In the genomic region with DNA sequence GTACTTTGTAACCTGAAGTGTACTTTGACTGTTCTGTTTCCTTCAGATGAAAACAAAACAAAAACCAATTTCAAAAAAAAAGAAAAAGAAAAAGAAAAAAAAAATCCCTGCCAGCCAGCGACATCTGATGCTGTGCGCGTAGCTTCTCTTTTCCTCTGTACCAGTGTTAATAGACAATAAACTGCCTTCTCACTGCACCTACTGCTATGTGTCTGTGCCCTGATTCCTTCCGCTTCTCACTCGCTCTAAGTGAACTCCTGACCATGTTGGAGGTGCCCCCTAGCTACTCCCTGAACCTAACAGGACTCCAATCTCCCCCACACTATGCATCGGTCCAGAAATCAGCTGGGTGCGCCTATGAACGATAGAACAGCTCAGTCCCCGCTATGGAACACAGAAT, we compare ENCODE assay signal across 9 mouse cellular contexts. TPM values are rescaled to one million over a fixed set of nuclear protein-coding genes. Genes with fewer than 3 reads are reported as not detected.
DNase-seq lines count a peak whose midpoint lies in the region; ATAC-seq and TF ChIP-seq lines count a peak whose summit lies in the region.
"Had no signal": no experiment of that assay in that cellular context is flagged by ENCODE, and none has a peak within 500 bp of the region (broad histone marks: within the 10 kb centered on the region; RNA-seq: fewer than 3 reads in every experiment).

Akap2 (plus strand) TSS at position 304 of the 400 bp plus-strand sequence.

- intact Hi-C loops in heart, postnatal 36 days (cut with DNase I): loop anchor here (2.0 kb wide), 1 partner anchor 45 kb away; no protein-coding TSS in a partner anchor

- no peak within 1 kb of the TSS for H3K4me3 ChIP-seq in lung, embryonic 14.5 days (ENCODE audit: low read depth, low read length)
- H3K4me3 ChIP-seq in embryonic facial prominence, embryonic 14.5 days (ENCODE audit: low read depth, low read length): no peak within 1 kb of the TSS
- H3K4me3 ChIP-seq in limb, embryonic 15.5 days: no peak within 1 kb of the TSS
- H3K4me3 ChIP-seq: megakaryocyte, embryonic 14.5 days had no signal

- H3K4me2 ChIP-seq in lung, embryonic 14.5 days: no peak within 1 kb of the TSS
- no peak within 1 kb of the TSS for H3K4me2 ChIP-seq in embryonic facial prominence, embryonic 14.5 days (ENCODE audit: low read depth, low read length)
- H3K4me2 ChIP-seq in limb, embryonic 15.5 days: no peak within 1 kb of the TSS

- TF ChIP-seq CTCF in lung, embryonic 14.5 days (IDR thresholded peaks at IDR 0.05; ENCODE audit: low read depth): no peak

- peaks cover 3% of the 10 kb centered on the region; the same call in 1 of the 2 replicates for H3K36me3 ChIP-seq in lung, embryonic 14.5 days (ENCODE audit: insufficient read depth)
- H3K36me3 ChIP-seq in embryonic facial prominence, embryonic 14.5 days (ENCODE audit: control insufficient read depth, insufficient read depth, low read length): no peaks in the 10 kb centered on the region
- no peaks in the 10 kb centered on the region for H3K36me3 ChIP-seq in limb, embryonic 15.5 days

- H3K27ac ChIP-seq in lung, embryonic 14.5 days (ENCODE audit: low read depth): no peak within 1 kb of the TSS
- no peak within 1 kb of the TSS for H3K27ac ChIP-seq in embryonic facial prominence, embryonic 14.5 days (replicated peaks; ENCODE audit: low read depth, low read length)
- H3K27ac ChIP-seq in limb, embryonic 15.5 days: no peak within 1 kb of the TSS

- no peaks in the 10 kb centered on the region for H3K9me3 ChIP-seq in lung, embryonic 14.5 days (ENCODE audit: low read depth, low read length)
- no peaks in the 10 kb centered on the region for H3K9me3 ChIP-seq in embryonic facial prominence, embryonic 14.5 days (ENCODE audit: control insufficient read depth, low read length)
- H3K9me3 ChIP-seq in limb, embryonic 15.5 days: no peaks in the 10 kb centered on the region
- H3K9me3 ChIP-seq: megakaryocyte, embryonic 14.5 days had no signal

- ATAC-seq in lung, embryonic 14.5 days (ENCODE audit: insufficient read depth): no peak
- ATAC-seq in embryonic facial prominence, embryonic 14.5 days (ENCODE audit: low read depth): no peak
- no peak for ATAC-seq in limb, embryonic 15.5 days (ENCODE audit: insufficient number of reproducible peaks, low FRiP score, low TSS enrichment, low read depth)

- no peaks in the 10 kb centered on the region for H3K4me1 ChIP-seq in lung, embryonic 14.5 days (ENCODE audit: insufficient read depth)
- H3K4me1 ChIP-seq in embryonic facial prominence, embryonic 14.5 days (ENCODE audit: control insufficient read depth, insufficient read depth, low read length): no peaks in the 10 kb centered on the region; the same call in 1 of the 2 replicates
- H3K4me1 ChIP-seq in limb, embryonic 15.5 days: peaks cover 18% of the 10 kb centered on the region
- H3K4me1 ChIP-seq: megakaryocyte, embryonic 14.5 days had no signal

- H3K27me3 ChIP-seq in lung, embryonic 14.5 days (ENCODE audit: insufficient read depth, low read length): no peaks in the 10 kb centered on the region
- H3K27me3 ChIP-seq in embryonic facial prominence, embryonic 14.5 days (replicated peaks; ENCODE audit: control insufficient read depth, insufficient read depth, low read length): no peaks in the 10 kb centered on the region
- no peaks in the 10 kb centered on the region for H3K27me3 ChIP-seq in limb, embryonic 15.5 days
- H3K27me3 ChIP-seq: megakaryocyte, embryonic 14.5 days had no signal

- no peak within 1 kb of the TSS for H3K9ac ChIP-seq in lung, embryonic 14.5 days
- H3K9ac ChIP-seq in embryonic facial prominence, embryonic 14.5 days (ENCODE audit: low read depth, low read length): no peak within 1 kb of the TSS
- H3K9ac ChIP-seq in limb, embryonic 15.5 days: no peak within 1 kb of the TSS

- WGBS in lung, embryonic 14.5 days: 85% methylated on average over 9 of the region's 9 CpGs
- WGBS in embryonic facial prominence, embryonic 14.5 days: 82% methylated on average over 9 of the region's 9 CpGs
- WGBS in limb, embryonic 15.5 days: 87% methylated on average over 9 of the region's 9 CpGs

- DNase-seq in lung, embryonic 14.5 days: no peak
- no peak for DNase-seq in lung, adult 18-20 months
- no peak for DNase-seq in embryonic facial prominence, embryonic 14.5 days (ENCODE audit: low spot score)
- DNase-seq in heart, postnatal 36 days: no peak
- DNase-seq in right cerebral cortex, postnatal 36 days (ENCODE audit: low spot score in 2 of 2): no peak
- no peak for DNase-seq in natural killer cell, adult 2 months (ENCODE audit: low spot score in 2 of 2)
- DNase-seq in right cerebral cortex, postnatal 14 days: no peak

RNA-seq across cellular contexts. Expression of gene Akap2, which starts in this region (rescaled TPM):
- polyA plus RNA-seq in lung, embryonic 14.5 days (2014; fragmentation: Nextera tagmentation; extraction: Ambion mirVana): 51.9 and 52.6 TPM in 2 replicates
- polyA plus RNA-seq in embryonic facial prominence, embryonic 14.5 days (2014; fragmentation: Nextera tagmentation; extraction: Ambion mirVana): 24.9 and 28.5 TPM in 2 replicates
- 10 to 100 TPM; 89.4 to 95.7 TPM for total RNA-seq in heart, postnatal 36 days (2021)
- 21.7 and 25.2 TPM in 2 replicates for polyA plus RNA-seq in limb, embryonic 15.5 days (2015; fragmentation: Nextera tagmentation; extraction: Ambion mirVana)
